Mouse (Mus musculus) midbrain, embryonic 16.5 days (tissue): Measurements from ENCODE around the gene Calu. TPM values are rescaled to one million over a fixed set of nuclear protein-coding genes. Genes with fewer than 3 reads are reported as not detected.

ENCODE experiments used
- microRNA-seq: library from miRNA; unstranded; fragments of <30 nt; microRNA quantifications from one replicate; pipeline ENCODE4, GENCODE M21; 2017
- polyA plus RNA-seq: library from polyadenylated mRNA; unstranded; fragments of >200 nt; fragmentation: Nextera tagmentation; extraction: Ambion mirVana; gene quantifications from 2 replicates; pipeline ENCODE4 v1.2.1, GENCODE M21; 2015

Gene Calu
- polyA plus RNA-seq, 1 experiment from 2014 or later: 160 TPM

Small RNA genes lying within 50 kb of the gene (microRNA-seq; reads per million reads assigned to microRNA genes)
- not detected for gene Gm26220
- gene Gm44354: not detected

Other genes starting within 250 kb of the Calu start
- 43.1 and 43.4 TPM in 2 replicates for gene Rbm28, start 183.1 kb upstream of the Calu start, polyA plus RNA-seq
- 11.4 and 11.6 TPM in 2 replicates for gene Prrt4, start 168.5 kb upstream of the Calu start, polyA plus RNA-seq
- 63.8 and 70.6 TPM in 2 replicates for gene Impdh1, start 131.7 kb upstream of the Calu start, polyA plus RNA-seq
- 34.8 and 36.4 TPM in 2 replicates for gene Hilpda, start 75.6 kb upstream of the Calu start, polyA plus RNA-seq
- gene Fam71f2, start 68.5 kb upstream of the Calu start, polyA plus RNA-seq: 0.60 and 0.80 TPM in 2 replicates
- not detected in 2 replicates for gene Fam71f1, start 28.9 kb upstream of the Calu start, polyA plus RNA-seq
- 0.23 and 0.34 TPM in 2 replicates for gene Opn1sw, start 40.4 kb downstream of the Calu start, polyA plus RNA-seq
- gene Ccdc136, start 48.2 kb downstream of the Calu start, polyA plus RNA-seq: 38.6 and 46.5 TPM in 2 replicates
- gene Flnc, start 85.2 kb downstream of the Calu start, polyA plus RNA-seq: 2.0 and 2.2 TPM in 2 replicates
- gene Atp6v1f, start 119.6 kb downstream of the Calu start, polyA plus RNA-seq: 311 and 340 TPM in 2 replicates
- 0.41 and 0.45 TPM in 2 replicates for gene Atp6v1fnb, start 123.4 kb downstream of the Calu start, polyA plus RNA-seq
- 14.1 and 16.7 TPM in 2 replicates for gene Kcp, start 159.9 kb downstream of the Calu start, polyA plus RNA-seq
- gene Irf5, start 178.6 kb downstream of the Calu start, polyA plus RNA-seq: 1.5 and 1.7 TPM in 2 replicates